24 mouse cellular contexts compared by ENCODE assay signal in the genomic region with DNA sequence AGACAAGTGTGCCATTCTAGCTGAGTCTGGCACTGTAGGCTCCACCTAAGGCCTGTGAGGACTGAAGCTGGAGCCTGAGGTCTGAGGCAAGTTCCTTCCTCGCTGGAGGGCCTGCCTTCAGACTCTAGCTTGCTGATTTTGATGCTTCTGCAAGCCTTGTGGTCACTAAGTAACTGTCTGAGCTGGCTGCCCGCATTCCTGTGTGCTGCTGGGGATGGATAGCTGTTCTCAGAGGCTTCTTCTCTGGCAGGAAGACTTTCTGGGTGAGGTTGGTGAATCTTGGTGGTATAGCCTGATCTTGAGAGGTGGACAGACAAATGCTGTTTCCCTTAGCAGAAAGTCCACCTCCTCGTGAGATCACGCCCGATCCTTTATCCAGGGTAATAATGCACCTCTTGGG. TPM values are rescaled to one million over a fixed set of nuclear protein-coding genes. Genes with fewer than 3 reads are reported as not detected.
"Had no signal": no experiment of that assay in that cellular context is flagged by ENCODE, and none has a peak within 500 bp of the region (broad histone marks: within the 10 kb centered on the region; RNA-seq: fewer than 3 reads in every experiment).

No protein-coding gene starts in this region.

- DNase-seq: kidney, adult 18-20 months; kidney, adult 9 months; kidney, postnatal 14 days; kidney, postnatal 4 days; lung, adult 18-20 months; lung, postnatal 10 days; lung, postnatal 36 days; midbrain, embryonic 14.5 days; right cerebral cortex, adult 18-20 months; right cerebral cortex, postnatal 14 days; right cerebral cortex, postnatal 4 days; thymus, adult 2 months; thymus, postnatal 14 days; thymus, postnatal 4 days had no signal

- ATAC-seq: intestine, embryonic 15.5 days had no signal

- H3K27me3 ChIP-seq: intestine, embryonic 15.5 days; lung, embryonic 15.5 days; neural tube, embryonic 12.5 days; neural tube, embryonic 15.5 days had no signal

- H3K4me3 ChIP-seq: intestine, embryonic 15.5 days; layer of hippocampus, adult 2 months; lung, embryonic 15.5 days; neural tube, embryonic 12.5 days; neural tube, embryonic 15.5 days had no signal

RNA-seq across cellular contexts. Expression of a gene that starts 42.0 kb away (rescaled TPM):
- total RNA-seq: megakaryocyte-erythroid progenitor cell, adult 5-6 weeks had no signal
- polyA plus RNA-seq: kidney, embryonic 16.5 days; limb, embryonic 11.5 days; midbrain, embryonic 11.5 days; stomach, embryonic 14.5 days had no signal
